Mouse (Mus musculus) embryonic fibroblast, embryonic 13.5 days (primary cell): ENCODE data around the gene Olfr1393. TPM values are rescaled to one million over a fixed set of nuclear protein-coding genes. Genes with fewer than 3 reads are reported as not detected.
A peak's percentile ranks its signal among the peaks of the same experiment; 100 is the strongest.

Experiments used
- H3K27ac ChIP-seq: 2 replicates; pipeline ENCODE4 v1.5.1; 2012; ENCODE audit warnings: low read length, control low read depth, inconsistent platforms; ENCODE audit not compliant: insufficient read depth
- H3K4me1 ChIP-seq: 2 replicates; pipeline ENCODE4 v1.6.1; 2011; ENCODE audit warnings: low read length; ENCODE audit not compliant: control insufficient read depth, insufficient read depth
- H3K4me3 ChIP-seq: 2 replicates; pipeline ENCODE4 v1.5.1; 2011; ENCODE audit warnings: mild to moderate bottlenecking, control low read depth, low read length; ENCODE audit not compliant: insufficient read depth
- CTCF ChIP-seq: IDR thresholded peaks from 2 replicates; pipeline ENCODE4 v1.5.1; 2011; ENCODE audit warnings: mild to moderate bottlenecking, control low read depth, low read length, moderate library complexity, borderline replicate concordance; ENCODE audit not compliant: insufficient read depth
- POLR2A ChIP-seq: IDR thresholded peaks from 2 replicates; pipeline ENCODE4 v1.6.1; 2011; ENCODE audit warnings: low read depth, mild to moderate bottlenecking, control low read depth, low read length, moderate library complexity
- polyA plus RNA-seq: library from polyadenylated mRNA; stranded (reverse); fragments of >200 nt; gene quantifications from 2 replicates; pipeline ENCODE4 v1.2.4, GENCODE M21; 2011; ENCODE audit warnings: low read depth; ENCODE audit not compliant: missing spikeins, insufficient read length

Olfr1393 gene
- polyA plus RNA-seq, 1 experiment: not detected

GRCm38 (mm10) chr11:49243727-49244594, 34.1 kb upstream of the Olfr1393 start, which contains the start of gene Mgat1:
Mgat1 (plus strand) TSS chr11:49244191.
- TF ChIP-seq CTCF (no peak), POLR2A (peak; percentile 83)
- Histone ChIP-seq H3K27ac (peak within 1 kb of the TSS; percentile 94), H3K4me1 (peaks cover 14% of the 10 kb centered on the region), H3K4me3 (peak within 1 kb of the TSS; percentile 77)

GRCm38 (mm10) chr11:49244595-49244930, 33.5 kb upstream of the Olfr1393 start:
- peak overlapping the region; percentile 79 for H3K27ac ChIP-seq
- peaks cover 17% of the 10 kb centered on the region for H3K4me1 ChIP-seq
- TF ChIP-seq CTCF (no peak), POLR2A (0 out of 2 replicates have a peak, but pooled peaks have one; percentile 30)
- peak overlapping the region; percentile 64 for H3K4me3 ChIP-seq

- Histone ChIP-seq H3K27ac (peak overlapping the region; percentile 79), H3K4me3 (peak overlapping the region; percentile 64), H3K4me1 (peaks cover 18% of the 10 kb centered on the region)
- TF ChIP-seq CTCF: no peak
- peak; percentile 64 for TF ChIP-seq POLR2A
These were observed 32.9 kb upstream of the Olfr1393 start for GRCm38 (mm10) chr11:49245176-49245575.

- peak overlapping the region; percentile 64 for H3K4me3 ChIP-seq
- peak overlapping the region; percentile 17; the same call in 1 of the 2 replicates for H3K27ac ChIP-seq
- H3K4me1 ChIP-seq: peaks cover 18% of the 10 kb centered on the region
- TF ChIP-seq POLR2A (no peak), CTCF (no peak)
These were observed 32.3 kb upstream of the Olfr1393 start for GRCm38 (mm10) chr11:49245634-49246415.

- TF ChIP-seq POLR2A (no peak), CTCF (no peak)
- Histone ChIP-seq H3K4me1 (peaks cover 20% of the 10 kb centered on the region), H3K27ac (no peak overlapping the region), H3K4me3 (no peak overlapping the region)
These were observed 31.6 kb upstream of the Olfr1393 start for GRCm38 (mm10) chr11:49246523-49246922.

GRCm38 (mm10) chr11:49247255-49247654, 30.8 kb upstream of the Olfr1393 start:
- TF ChIP-seq POLR2A: no peak
- no peak for TF ChIP-seq CTCF
- H3K4me1 ChIP-seq: peaks cover 21% of the 10 kb centered on the region
- H3K4me3 ChIP-seq: no peak overlapping the region
- peak overlapping the region; percentile 45 for H3K27ac ChIP-seq

- Histone ChIP-seq H3K27ac (0 out of 2 replicates have a peak overlapping the region, but pooled peaks have one; percentile 31), H3K4me1 (peaks cover 21% of the 10 kb centered on the region), H3K4me3 (no peak overlapping the region)
- TF ChIP-seq CTCF: no peak
- no peak for TF ChIP-seq POLR2A
These were observed 29.7 kb upstream of the Olfr1393 start for GRCm38 (mm10) chr11:49248226-49248973.

- Histone ChIP-seq H3K4me1 (peaks cover 21% of the 10 kb centered on the region), H3K4me3 (no peak overlapping the region), H3K27ac (peak overlapping the region; percentile 58; the same call in 1 of the 2 replicates)
- no peak for TF ChIP-seq POLR2A
- no peak for TF ChIP-seq CTCF
These were observed 29.0 kb upstream of the Olfr1393 start for GRCm38 (mm10) chr11:49248974-49249700.
